Comparison of ENCODE assay signal across 15 mouse cellular contexts in genomic region chrX:160179032-160179431, GRCm38 (mm10). TPM values are rescaled to one million over a fixed set of nuclear protein-coding genes. Genes with fewer than 3 reads are reported as not detected.
DNase-seq lines count a peak whose midpoint lies in the region; ATAC-seq and TF ChIP-seq lines count a peak whose summit lies in the region.
"Had no signal": no experiment of that assay in that cellular context is flagged by ENCODE, and none has a peak within 500 bp of the region (broad histone marks: within the 10 kb centered on the region; RNA-seq: fewer than 3 reads in every experiment).

No protein-coding gene starts in this region.

- no peaks in the 10 kb centered on the region for H3K9me3 ChIP-seq in forebrain, postnatal 0 days (ENCODE audit: low read length)
- H3K9me3 ChIP-seq in forebrain, embryonic 11.5 days (ENCODE audit: control insufficient read depth, low read length), result no peaks in the 10 kb centered on the region
- no peaks in the 10 kb centered on the region for H3K9me3 ChIP-seq in stomach, postnatal 0 days (ENCODE audit: control insufficient read depth, low read length)
- H3K9me3 ChIP-seq: limb, embryonic 13.5 days; lung, embryonic 15.5 days had no signal

- TF ChIP-seq EP300 in stomach, postnatal 0 days (optimal IDR thresholded peaks at IDR 0.05), result no peak

- DNase-seq in forebrain, postnatal 0 days, result no peak
- no peak for DNase-seq in forebrain, embryonic 11.5 days (ENCODE audit: low spot score)
- no peak for DNase-seq in layer of hippocampus, adult 2 months (ENCODE audit: low spot score in 2 of 2)
- DNase-seq in layer of hippocampus, adult 9-10 months (ENCODE audit: low spot score), result no peak
- peak; percentile 2 for DNase-seq in right cerebral cortex, postnatal 4 days
- no peak for DNase-seq in right cerebral cortex, postnatal 14 days
- no peak for DNase-seq in stomach, postnatal 0 days (ENCODE audit: low spot score)
- no peak for DNase-seq in gastrocnemius, postnatal 25 days
- DNase-seq: embryo, embryonic 11 days; gastrocnemius, postnatal 10 days had no signal

- peak; percentile 47 for TF ChIP-seq CTCF in forebrain, postnatal 0 days (IDR thresholded peaks at IDR 0.05; ENCODE audit: low read depth)
- peak; percentile 69 for TF ChIP-seq CTCF in layer of hippocampus, adult 2 months (conservative IDR thresholded peaks at IDR 0.05)
- peak; percentile 61 for TF ChIP-seq CTCF in stomach, postnatal 0 days (IDR thresholded peaks at IDR 0.05; ENCODE audit: low read depth)

- no peak overlapping the region for H3K4me3 ChIP-seq in forebrain, postnatal 0 days (ENCODE audit: low read depth, low read length)
- no peak overlapping the region for H3K4me3 ChIP-seq in forebrain, embryonic 11.5 days (ENCODE audit: low read depth, low read length)
- no peak overlapping the region for H3K4me3 ChIP-seq in layer of hippocampus, adult 2 months
- H3K4me3 ChIP-seq in stomach, postnatal 0 days (ENCODE audit: low read depth, low read length), result no peak overlapping the region
- H3K4me3 ChIP-seq: limb, embryonic 13.5 days; lung, embryonic 15.5 days had no signal

- no peaks in the 10 kb centered on the region for H3K4me1 ChIP-seq in forebrain, postnatal 0 days (ENCODE audit: insufficient read depth)
- no peaks in the 10 kb centered on the region for H3K4me1 ChIP-seq in forebrain, embryonic 11.5 days (replicated peaks; ENCODE audit: control insufficient read depth, insufficient read depth, low read length)
- H3K4me1 ChIP-seq in stomach, postnatal 0 days (replicated peaks; ENCODE audit: control insufficient read depth, insufficient read depth), result no peaks in the 10 kb centered on the region
- H3K4me1 ChIP-seq: limb, embryonic 13.5 days; lung, embryonic 15.5 days had no signal

- no peak overlapping the region for H3K9ac ChIP-seq in forebrain, postnatal 0 days
- no peak overlapping the region for H3K9ac ChIP-seq in forebrain, embryonic 11.5 days (ENCODE audit: low read length)
- H3K9ac ChIP-seq in stomach, postnatal 0 days (ENCODE audit: low read length), result no peak overlapping the region
- H3K9ac ChIP-seq: limb, embryonic 13.5 days; lung, embryonic 15.5 days had no signal

- WGBS in forebrain, postnatal 0 days, result 53% methylated on average over 3 of the region's 3 CpGs
- WGBS in forebrain, embryonic 11.5 days, result 61% methylated on average over 3 of the region's 3 CpGs
- WGBS in stomach, postnatal 0 days, result 59% methylated on average over 3 of the region's 3 CpGs

- no peak overlapping the region for H3K27ac ChIP-seq in forebrain, postnatal 0 days (ENCODE audit: low read depth, low read length)
- H3K27ac ChIP-seq in forebrain, embryonic 11.5 days (ENCODE audit: low read depth, low read length), result no peak overlapping the region
- no peak overlapping the region for H3K27ac ChIP-seq in layer of hippocampus, adult 2 months
- H3K27ac ChIP-seq in stomach, postnatal 0 days (replicated peaks), result no peak overlapping the region
- H3K27ac ChIP-seq: limb, embryonic 13.5 days; lung, embryonic 15.5 days had no signal

- H3K27me3 ChIP-seq in forebrain, postnatal 0 days (ENCODE audit: insufficient read depth, low read length), result no peaks in the 10 kb centered on the region
- peaks cover 8% of the 10 kb centered on the region; the same call in 1 of the 2 replicates for H3K27me3 ChIP-seq in forebrain, embryonic 11.5 days (ENCODE audit: control insufficient read depth, insufficient read depth, low read length)
- no peaks in the 10 kb centered on the region for H3K27me3 ChIP-seq in stomach, postnatal 0 days (ENCODE audit: control insufficient read depth, insufficient read depth, low read length)

- no peak for ATAC-seq in forebrain, postnatal 0 days
- ATAC-seq in forebrain, embryonic 11.5 days (replicated peaks; ENCODE audit: low FRiP score), result no peak
- ATAC-seq in stomach, postnatal 0 days (ENCODE audit: low FRiP score, low TSS enrichment), result no peak
- ATAC-seq: activated CD4-positive, CD25-positive, alpha-beta regulatory T cell, adult 4 months; forebrain, embryonic 14.5 days had no signal

- H3K36me3 ChIP-seq in forebrain, postnatal 0 days (ENCODE audit: insufficient read depth), result no peaks in the 10 kb centered on the region
- H3K36me3 ChIP-seq in forebrain, embryonic 11.5 days (ENCODE audit: control insufficient read depth, insufficient read depth, low read length), result no peaks in the 10 kb centered on the region
- no peaks in the 10 kb centered on the region for H3K36me3 ChIP-seq in stomach, postnatal 0 days (ENCODE audit: control insufficient read depth, insufficient read depth, low read length)
- H3K36me3 ChIP-seq: limb, embryonic 13.5 days; lung, embryonic 15.5 days had no signal

- no peak overlapping the region for H3K4me2 ChIP-seq in forebrain, postnatal 0 days (ENCODE audit: low read depth)
- H3K4me2 ChIP-seq in forebrain, embryonic 11.5 days (ENCODE audit: low read depth, low read length, severe bottlenecking), result no peak overlapping the region
- H3K4me2 ChIP-seq in stomach, postnatal 0 days (replicated peaks; ENCODE audit: low read depth), result no peak overlapping the region
- H3K4me2 ChIP-seq: heart, embryonic 11.5 days; limb, embryonic 13.5 days; lung, embryonic 15.5 days had no signal

RNA-seq across cellular contexts. Expression of gene Pdha1, which starts 40.8 kb away (rescaled TPM):
- 164 and 181 TPM in 2 replicates for total RNA-seq in forebrain, postnatal 0 days (2014; rRNA removed)
- 141 and 169 TPM in 2 replicates for polyA plus RNA-seq in forebrain, postnatal 0 days (2015; fragmentation: Nextera tagmentation; extraction: Ambion mirVana)
- 120 TPM in 2 replicates for polyA plus RNA-seq in forebrain, embryonic 11.5 days (2014; fragmentation: Nextera tagmentation; extraction: Ambion mirVana)
- 100 to 1,000 TPM; 220 to 221 TPM for total RNA-seq in layer of hippocampus, adult 2 months (2021)
- polyA plus RNA-seq in stomach, postnatal 0 days (2015; fragmentation: Nextera tagmentation; extraction: Ambion mirVana), result 109 TPM in 2 replicates
- 100 to 1,000 TPM; 569 to 672 TPM for total RNA-seq in gastrocnemius, postnatal 25 days (2021)
